Mouse (Mus musculus) heart, postnatal 14 days (tissue): ENCODE measurements around the gene Clip2. TPM values are rescaled to one million over a fixed set of nuclear protein-coding genes. Genes with fewer than 3 reads are reported as not detected.
"Not testable (repeated sequence)": the region's sequence is repeated elsewhere in the genome, so short reads cannot be mapped to it uniquely, and the experiment has no call there.

Experiments
- DNase-seq, 2 experiments: peaks; one replicate each; pipeline ENCODE4 v3.0.0; 2021 to 2022
- intact Hi-C: fragments of 180-260 bp; cut with DNase I; formaldehyde crosslinking; loops from one replicate; pipeline ENCODE4 v1.15.1; 2025
- total RNA-seq, 2 experiments: library from RNA; stranded (reverse); gene quantifications; 2 replicates each; pipeline ENCODE4 v1.2.3; 2021

The Clip2 gene
- total RNA-seq, 2 experiments from 2014 or later = 10.2 to 10.3 TPM

DNA sequence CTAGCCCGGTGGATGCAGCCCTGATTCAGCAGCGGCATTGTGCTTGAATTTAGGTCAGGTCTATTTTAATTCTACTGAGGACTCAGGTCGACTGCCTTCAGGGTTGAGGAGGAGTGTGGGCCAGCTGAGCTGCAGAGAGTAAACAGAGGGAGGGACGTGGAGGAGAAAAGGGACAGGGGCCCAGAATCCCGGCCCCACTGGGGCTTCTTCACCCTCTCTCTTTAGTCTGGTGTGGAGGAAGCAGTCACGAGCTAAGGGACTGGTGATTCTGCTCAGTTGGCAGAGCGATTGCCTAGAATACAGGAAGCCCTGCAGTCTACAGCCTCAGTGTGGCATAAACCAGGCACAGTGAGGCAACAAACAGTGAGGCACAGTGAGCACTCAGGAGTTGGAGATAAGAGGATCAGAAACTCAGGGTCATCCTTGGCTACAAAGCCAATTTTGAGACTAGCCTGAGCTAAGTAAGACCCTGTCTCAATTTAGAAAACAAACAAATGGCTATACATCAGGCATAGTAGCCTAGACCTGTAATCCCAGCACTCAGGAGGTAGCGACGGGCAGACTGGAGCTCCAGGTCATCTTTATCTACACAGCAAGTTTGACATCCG, 84.0 kb downstream of the Clip2 start:
- DNase-seq = no peak
- intact Hi-C loops = no loop called here

DNA sequence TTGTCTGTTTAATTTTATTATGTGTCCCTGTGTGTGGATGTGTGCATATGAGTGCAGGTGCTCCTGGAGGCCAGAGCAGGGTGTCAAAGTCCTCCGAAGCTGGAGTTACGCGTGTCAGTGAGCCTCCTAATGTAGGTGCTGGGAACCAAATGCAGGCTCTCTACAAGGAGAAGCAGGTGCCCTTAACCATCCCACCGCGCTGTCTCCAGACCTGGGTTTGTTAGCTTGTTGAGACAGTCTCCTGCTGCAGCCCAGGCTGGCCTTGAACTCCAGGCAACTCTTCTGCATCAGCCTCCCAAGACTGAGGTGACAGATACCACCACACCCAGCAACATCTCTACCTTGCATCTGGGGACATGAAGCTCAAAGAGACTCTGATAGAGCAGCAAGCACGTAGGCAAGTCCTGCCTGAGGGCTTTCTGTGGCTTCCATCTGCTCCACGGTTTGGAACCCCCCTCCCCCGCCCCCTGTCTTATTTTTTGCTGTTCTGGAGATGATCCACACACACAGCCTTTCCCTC, 85.1 kb downstream of the Clip2 start:
- intact Hi-C loops = no loop called here
- no peak for DNase-seq

DNA sequence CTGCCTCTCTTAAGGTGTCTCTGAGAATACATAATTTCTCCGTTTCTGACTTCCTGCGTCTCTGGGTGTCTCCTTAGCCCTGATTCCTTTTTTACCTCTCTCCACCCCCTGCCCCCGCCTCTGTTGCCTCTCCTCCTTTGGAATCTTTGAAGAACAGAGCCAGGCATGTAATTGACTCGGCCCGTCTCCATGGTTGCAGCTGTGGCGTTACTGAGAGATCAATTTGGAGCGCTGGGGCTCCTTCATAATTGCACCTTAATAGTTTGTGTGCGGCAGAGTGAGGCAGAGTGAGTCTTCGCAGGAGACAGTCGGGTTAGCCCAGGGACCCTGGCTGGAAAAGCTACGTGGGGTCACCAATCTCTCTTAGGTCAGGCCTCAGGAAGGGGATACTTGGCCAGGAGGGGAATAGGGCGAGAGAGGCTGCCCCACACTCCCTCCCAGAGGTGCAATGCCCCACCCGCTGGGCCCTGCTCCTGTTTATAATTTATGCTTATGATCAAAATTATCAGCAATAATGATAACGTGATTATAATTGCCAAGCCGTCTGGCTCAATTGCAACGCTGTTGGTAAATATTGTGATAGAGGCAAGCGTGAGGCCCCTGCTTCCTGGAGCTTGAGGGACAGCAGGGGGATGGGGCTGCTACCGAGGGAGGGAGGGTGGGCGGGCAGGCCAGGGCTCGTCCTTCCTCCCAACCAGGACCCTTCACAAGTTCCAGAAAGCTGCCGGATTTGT, 85.8 kb downstream of the Clip2 start:
- intact Hi-C loops = no loop called here
- no peak for DNase-seq

DNA sequence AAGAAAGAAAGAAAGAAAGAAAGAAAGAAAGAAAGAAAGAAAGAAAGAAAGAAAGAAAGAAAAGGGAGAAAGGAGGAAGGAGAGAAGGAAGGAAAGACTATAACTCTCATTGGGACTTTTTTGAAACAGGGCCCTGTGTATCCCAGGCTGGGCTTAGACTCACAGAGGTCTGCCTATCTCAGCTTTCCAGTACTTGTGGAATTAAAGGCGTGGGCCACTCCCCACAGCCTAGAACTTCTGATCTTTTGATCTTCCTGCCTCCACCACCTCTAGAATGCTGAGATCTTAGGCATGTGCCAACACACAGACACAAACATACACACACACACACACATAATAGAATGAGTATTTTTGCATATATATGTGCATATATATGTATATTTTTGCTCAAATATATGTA, 87.0 kb downstream of the Clip2 start:
- intact Hi-C loops = no loop called here
- no peak for DNase-seq

DNA sequence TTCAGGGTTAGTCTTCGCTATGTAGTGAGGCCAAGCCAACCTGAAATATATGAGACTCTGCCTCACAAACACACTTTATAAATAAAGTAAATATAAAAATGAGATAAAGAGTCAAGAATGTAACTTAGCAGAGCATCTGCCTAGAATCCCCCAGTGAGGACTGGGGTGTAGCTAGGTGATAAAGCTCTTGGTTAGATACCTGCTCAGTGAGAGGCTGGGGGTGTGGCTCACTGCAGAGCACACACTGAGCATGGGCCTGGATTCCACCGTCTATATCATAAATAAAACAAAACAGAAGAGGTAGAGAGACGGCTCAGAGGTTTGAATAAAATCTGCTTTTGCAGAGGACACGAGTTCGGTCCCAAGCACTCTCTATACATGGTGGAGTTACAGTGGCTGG, 88.0 kb downstream of the Clip2 start:
- DNase-seq = no peak
- intact Hi-C loops = no loop called here

DNA sequence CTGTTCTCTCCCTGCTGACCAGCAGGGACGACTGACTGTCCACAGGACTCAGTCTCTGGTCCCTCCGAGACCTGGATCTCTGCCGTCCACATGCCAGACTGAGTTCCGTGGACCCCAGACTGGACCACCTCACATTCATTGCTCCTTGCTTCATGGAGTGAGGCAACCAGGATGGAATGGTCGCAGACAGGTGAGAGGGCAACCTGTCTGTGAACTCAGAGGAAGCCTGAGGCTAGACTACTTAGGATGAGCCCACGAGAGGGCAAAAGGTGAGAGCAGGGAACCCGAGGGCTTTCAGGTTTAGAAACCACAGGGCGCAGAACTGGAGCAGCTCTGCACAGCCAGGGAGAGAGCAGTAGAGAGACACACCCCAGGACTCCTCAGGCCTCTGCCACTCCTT, 89.5 kb downstream of the Clip2 start:
- DNase-seq = no peak
- intact Hi-C loops = no loop called here

DNA sequence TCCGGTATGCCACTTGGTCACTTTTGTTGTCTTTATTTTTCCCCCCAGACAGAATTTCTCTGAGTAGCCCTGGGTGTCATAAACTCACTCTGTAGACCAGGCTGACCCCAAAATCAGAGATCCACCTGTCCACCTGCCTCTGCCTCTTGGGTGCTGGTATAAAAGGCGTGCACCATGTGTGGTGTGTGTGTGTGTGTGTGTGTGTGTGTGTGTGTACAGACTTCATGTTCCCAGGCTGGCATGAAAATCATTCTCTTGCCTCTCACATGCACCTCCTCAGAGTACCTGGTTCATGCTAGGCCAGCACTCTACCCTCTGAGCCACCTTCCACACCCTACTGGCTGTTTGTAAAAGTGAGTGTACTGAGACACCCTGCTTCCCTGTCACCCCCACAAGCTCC, 89.9 kb downstream of the Clip2 start:
- DNase-seq = no peak
- intact Hi-C loops = no loop called here

DNA sequence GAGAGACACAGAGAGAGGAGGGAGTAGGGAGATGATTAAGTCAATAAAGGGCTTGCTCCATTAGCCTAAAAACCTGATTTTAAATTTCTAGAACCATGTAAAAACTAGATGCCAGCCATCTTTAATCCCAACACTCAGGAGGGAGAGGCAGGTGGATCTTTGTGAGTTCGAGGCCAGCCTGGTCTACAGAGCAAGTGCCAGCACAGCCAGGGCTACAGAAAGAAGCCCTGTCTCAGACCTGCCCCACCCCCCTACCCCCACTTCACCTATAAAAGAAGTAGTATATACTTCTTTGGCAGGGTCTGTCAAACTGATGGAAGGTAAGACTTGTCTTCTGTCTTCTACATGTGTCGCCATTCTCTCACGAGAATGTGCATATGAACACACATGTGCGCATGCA, 91.7 kb downstream of the Clip2 start:
- no peak for DNase-seq
- intact Hi-C loops = no loop called here

DNA sequence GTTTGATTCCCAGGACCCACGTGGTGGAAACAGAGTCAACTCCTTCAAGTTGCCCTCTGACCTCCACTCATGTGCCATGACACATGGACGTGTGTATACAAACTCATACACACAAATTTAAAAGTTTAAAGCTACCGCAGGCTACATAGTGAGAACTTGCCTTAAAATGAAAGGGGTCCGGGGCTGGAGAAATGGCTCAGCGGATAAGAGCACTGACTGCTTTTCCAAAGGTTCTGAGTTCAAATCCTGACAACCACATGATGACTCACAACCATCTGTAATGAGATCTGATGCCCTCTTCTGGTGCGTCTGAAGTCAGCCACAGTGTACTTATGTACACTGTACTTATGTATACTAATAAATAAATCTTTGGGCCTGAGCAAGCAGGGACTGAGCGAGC, 93.1 kb downstream of the Clip2 start:
- intact Hi-C loops = no loop called here
- no peak for DNase-seq

DNA sequence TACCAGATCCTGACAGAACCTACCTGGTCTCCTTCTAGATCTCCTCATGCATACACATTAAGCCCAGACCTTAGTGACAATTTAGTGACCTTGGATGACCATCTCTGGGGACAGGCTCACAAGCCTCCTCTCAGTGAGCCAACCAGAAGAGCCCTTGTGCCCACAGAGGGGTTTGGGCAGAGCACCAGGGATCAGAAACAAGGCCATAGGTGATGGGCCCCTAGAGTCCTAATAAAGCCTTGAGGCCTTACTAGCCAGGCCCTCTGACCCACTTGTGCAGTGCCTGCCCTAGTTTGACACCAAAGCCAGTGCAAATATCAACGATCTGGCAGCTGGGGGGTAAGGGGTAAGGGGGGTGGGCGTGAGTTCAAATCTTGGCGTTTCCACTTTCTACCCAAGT, 93.8 kb downstream of the Clip2 start:
- intact Hi-C loops = no loop called here
- DNase-seq = no peak

DNA sequence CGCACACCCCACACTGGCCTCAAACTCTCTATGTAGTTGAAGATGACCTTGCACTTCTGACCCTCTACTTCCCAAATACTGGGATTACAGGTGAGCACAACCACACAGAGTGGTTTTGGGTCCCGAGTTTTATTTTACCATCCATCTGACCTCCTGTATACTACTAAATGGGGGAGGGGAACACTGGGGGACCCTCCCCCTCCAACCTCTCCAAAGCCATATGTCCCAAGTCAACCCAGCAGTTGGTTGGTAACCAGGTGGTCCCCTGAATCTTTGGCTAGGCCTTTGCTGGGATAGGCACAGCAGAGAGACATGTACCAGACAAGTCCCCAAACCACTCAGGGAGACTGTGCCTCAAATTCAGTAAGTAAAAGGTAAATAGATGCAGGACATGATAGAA, 94.9 kb downstream of the Clip2 start:
- intact Hi-C loops = no loop called here
- DNase-seq = no peak

DNA sequence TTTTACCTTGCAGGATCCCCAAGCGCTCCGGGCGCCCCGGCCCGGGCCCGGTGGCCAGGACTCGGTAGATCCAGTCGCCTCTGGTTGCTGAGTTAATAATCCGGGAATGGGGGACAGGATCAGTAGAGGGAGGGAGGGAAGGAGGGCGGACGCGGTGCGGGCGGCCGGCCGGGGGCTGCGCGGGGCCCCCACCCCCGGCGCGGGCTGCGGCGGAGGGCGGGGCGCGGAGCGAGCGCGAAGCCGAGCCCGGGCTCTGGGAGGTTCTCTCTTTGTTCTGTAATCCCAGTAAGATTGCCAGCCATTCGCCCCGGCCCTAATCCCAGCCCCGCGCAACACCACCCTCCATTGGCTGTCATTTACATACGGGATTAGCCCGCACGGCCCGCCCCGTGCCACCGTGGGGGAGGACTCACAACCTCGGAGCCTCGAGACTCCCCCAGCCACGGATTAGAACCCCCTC, 95.7 kb downstream of the Clip2 start, which contains the start of gene Gtf2ird1:
TSS of gene Gtf2ird1 (minus strand) at position 214 of the 460 bp plus-strand sequence.
- DNase-seq = peak; percentile 73 to 78
- intact Hi-C loops = no loop called here

DNA sequence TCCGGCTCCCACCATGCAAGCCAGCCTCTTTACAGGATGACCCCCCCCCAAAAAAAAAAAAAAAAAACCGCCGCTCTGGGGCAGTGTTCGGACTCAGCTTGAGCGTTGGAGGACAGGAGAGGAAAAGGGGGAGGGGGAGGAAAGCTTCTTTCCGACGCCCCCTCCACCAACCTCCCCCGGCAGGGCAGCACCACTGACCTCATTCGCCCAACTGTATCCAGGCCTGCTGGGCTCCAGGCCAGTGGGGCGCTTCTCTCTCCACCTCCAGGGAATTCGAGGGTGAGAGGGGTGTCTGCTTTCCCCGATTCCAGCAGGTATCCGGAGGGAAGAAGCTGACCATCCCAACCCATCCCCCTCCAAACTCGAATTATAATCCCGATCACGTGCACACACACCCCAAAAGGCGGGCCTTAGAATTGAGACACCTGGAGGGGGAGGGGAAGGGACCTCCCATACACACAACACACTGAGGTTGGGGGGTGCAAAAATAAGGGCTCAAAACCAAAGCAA, 96.3 kb downstream of the Clip2 start:
- peak; percentile 47 to 58 for DNase-seq
- intact Hi-C loops = no loop called here

DNA sequence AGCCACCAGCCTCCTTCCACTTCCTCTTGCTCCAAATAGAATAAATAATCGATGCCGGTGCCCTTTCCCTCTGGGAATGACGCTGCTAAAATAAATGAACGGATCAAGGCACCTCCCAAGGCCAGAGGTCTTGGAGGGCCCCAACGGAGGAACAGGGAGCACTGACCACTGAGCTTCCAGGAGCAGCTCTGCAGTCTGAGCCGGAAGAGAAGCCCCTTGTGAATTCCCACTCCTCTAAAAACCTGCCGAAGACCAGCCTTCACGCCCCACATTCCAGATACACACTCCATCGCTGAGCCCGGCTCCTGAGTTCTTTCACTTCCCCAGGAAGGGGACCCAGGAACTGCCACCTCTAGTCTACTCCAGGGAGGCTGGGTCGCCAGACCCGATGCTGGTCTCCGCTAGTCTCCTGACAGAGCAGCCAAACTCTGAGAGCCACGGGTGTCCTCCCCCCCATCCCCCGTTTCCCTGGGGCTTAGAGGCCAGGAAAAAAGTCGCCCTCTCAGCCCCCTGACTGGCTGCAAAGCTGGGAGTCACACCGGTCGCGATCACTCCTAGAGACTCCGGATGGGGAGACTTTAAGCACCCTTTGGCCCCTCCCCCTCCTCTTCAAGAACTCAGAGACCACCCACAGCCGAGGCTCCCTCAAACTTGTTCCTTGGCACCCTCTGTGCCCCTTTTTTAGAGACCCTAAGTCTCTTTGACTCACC, 96.9 kb downstream of the Clip2 start:
- intact Hi-C loops = no loop called here
- peak in 1 of 2 experiments; percentile 44 for DNase-seq

DNA sequence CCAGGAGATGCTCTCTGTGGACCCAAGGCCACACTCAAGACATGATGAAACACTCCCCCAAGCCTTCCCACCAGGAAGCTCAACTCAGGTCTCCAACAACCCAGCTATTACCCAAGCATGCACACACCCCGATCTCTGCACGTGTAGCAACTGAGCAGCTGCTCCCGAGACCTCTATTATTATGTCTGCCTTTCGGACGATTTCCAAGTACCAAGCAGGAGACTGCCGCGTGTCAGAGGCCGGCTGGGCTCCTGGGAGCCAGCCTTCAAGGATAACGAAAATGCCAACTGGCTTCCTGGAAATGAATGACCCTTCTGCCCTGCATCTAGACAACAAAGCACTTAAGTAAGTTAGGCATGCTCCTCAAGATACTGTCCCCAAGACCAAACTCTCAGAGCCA, 97.8 kb downstream of the Clip2 start:
- DNase-seq = peak in 1 of 2 experiments; percentile 24

DNA sequence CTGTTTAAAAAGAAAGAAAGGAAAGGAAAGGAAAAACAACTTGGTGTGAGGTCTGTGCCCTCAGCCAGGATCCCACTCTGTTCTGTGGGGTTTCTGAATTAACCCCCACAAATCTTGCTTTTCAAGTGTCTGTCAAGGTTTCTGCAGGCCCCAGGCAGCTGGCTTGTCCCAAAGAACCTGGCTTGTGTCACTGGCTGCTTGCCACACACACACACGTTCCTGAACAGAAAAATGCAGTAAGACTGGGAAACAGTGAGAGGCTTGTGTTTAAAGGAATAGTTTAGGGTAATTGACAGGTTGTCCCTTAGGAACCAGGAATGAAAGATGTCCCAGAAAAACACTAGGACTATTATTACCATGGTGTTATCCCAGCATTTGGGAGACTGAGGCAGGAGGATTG, 98.7 kb downstream of the Clip2 start:
- intact Hi-C loops = no loop called here
- DNase-seq = no peak

More for the DNA sequence above, 97.8 kb downstream of the Clip2 start:
- intact Hi-C loops = no loop called here

DNA sequence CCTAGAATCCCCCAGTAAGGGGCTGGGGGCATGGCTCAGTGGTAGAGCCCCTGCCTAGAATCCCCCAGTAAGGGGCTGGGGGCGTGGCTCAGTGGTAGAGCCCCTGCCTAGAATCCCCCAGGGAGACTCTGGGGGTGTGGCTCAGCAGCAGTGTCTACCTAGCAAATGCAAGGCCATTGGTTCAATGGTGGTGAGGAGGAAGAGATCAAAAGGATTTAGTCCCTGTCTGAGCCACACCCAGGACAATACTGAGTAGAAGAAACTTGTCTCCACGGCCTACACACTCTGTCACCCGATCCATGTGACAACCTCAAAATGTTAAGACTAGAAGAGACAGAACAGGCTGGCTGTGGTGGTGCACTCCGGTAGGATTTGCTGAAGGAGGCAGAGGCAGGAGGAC, 105.5 kb downstream of the Clip2 start:
- intact Hi-C loops, DNase-seq: not testable (repeated sequence)

DNA sequence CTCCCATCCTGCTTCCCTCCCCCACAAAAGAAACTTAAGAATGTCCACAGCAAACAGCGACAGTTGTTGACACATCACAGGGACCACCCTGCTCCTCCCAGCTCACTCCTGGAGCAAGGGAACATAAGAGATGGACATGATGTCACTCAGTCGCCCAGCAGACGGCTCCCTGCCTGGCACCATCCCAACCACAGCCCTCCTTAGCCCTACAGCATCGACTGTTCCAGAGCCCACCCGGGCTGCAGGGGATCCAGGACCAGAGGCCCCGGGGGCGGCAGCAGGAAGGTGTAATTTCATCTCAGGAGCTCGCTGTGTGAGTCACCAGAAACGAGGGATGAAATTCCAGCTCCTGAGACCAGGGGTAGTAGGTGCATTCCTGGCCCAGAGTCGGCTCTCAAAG, 106.3 kb downstream of the Clip2 start:
- no peak for DNase-seq
- intact Hi-C loops = no loop called here

DNA sequence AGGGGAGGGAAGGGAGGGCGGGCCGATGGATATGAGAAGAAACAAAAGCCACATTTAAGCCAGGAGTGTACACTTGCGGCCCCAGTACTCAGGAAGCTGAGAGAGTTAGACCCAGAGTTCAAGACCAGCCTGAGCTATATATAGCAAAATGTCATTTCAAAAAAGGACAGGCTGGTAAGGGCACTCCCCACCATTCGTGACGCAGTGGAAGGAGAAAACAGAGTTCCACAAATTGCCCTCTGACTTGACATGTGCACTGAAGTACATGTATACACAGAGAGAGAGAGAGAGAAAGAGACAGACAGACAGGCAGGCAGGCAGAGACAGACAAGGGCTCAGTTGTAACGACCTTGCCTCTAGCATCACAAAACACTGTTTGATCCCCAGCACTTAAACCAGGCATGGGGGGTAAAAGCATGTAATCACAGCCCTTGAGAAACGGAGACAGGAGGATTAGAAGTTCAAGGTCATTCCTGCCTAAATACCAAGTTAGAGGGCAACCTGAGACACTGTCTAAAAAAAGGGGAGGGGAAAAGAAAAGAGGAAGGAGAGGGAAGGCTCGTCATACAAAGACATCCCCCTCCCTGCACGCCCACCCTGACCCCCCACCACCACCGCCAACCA, 106.9 kb downstream of the Clip2 start:
- intact Hi-C loops = no loop called here
- no peak for DNase-seq

DNA sequence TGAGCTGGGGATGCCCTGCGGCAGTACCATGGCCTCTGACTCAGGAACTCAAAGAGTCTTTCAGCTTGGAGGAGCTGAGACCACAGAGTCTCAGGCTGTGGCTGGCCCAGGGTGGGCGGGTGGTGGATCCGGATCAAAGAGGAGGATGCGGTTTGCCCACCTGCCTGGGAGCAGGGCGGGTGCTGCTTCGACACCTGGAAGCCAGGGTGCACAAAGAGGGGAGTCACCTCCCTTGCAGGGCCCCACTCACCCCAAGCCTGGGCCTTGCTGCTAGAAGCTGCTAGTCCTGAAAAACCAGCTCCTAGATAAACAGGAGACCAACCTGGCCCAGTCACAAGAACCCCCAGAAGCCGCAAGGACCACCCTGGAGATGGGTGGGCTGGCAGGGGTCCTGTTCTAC, 107.8 kb downstream of the Clip2 start:
- intact Hi-C loops = no loop called here

DNA sequence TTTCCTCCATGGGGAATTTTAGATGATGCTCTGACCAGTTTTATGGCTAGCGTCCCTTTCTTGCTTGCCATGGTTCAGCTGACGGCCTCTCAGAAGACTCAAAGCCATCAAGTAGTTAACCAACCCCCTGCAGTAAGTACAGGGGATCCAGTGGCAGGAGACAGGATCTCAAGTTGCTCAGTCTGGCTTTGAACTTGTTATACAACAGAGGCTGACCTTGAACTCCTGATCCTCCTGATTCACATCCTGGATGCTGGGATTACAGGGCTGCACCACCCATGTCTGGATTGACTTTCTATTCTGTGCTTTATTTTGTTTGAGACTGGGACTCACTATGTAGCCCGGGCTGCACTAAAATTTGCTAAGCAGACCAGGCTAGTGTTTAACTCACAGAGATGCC, 110.2 kb downstream of the Clip2 start:
- no peak for DNase-seq
- intact Hi-C loops = no loop called here

More for the DNA sequence above, 107.8 kb downstream of the Clip2 start:
- DNase-seq = no peak
